Mouse (Mus musculus) frontal cortex, postnatal 25 days (tissue): ENCODE data around the gene Arhgef6.

ENCODE experiments used
- DNase-seq, 2 experiments: peaks; one replicate each; pipeline ENCODE4 v3.0.0; 2022; ENCODE audit warnings: low spot score in 2 of 2

Arhgef6 gene

DNA sequence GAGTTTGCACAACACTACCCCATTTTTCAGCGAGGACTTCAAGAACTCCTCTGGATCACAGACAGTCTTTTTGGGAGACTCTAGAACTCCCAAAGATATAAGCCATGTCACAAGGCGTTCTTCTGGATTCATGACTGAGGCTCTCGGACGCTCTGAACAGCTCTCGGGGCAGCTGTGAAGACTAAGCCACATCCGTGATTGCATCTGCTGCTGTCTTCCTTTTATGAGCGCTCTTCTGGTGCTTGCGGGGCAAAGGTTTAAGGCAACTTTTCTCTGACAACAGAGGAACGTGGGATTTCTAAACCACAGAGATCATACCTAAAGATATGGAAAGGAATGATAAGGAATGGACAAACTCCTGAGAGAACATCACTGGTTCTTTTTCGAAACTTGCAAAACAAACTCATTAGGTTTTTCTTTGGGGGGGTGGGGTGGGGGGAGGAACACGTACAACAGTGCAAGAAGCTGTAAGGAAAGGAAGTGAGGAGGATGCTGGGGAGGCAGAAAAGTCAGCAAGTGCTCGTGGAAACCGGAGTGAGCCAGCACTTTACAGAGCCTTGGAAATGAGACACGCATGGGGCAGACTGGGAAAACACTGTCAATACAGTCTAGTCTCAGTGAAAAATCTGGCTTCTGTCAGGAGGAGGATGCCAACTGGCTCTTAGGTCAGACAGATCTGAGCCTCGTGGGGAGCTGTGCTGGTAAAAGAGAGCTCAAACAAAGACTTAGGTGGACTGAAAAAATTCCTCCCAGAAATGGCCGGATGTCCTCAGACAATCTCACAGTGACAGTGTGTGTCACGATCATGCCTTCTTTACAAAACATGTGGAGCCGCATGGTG lies at the start of gene Arhgef6:
TSS of gene Arhgef6 (minus strand) at position 359 of the 841 bp plus-strand sequence.
- no peak for DNase-seq

DNA sequence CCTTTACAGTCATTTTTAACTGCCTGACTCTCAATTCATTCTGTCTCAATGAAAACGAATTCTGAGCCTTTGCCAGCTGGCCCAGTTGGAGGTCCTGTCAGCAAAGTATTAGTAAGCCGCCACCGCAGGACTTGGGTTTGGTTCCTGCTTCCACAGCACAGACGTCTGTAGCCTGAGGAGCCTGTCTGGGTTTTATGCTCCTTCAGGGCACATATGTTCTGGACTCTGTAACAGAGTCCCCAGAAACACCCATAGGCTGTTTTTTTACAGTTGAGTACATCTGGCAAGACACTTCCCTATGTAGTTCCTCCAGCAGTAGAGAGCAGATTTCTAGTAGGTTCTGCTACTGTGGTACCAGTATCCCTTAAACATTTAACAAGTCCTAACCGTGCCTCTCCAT lies 42.4 kb upstream of the Arhgef6 start:
- DNase-seq: no peak

DNA sequence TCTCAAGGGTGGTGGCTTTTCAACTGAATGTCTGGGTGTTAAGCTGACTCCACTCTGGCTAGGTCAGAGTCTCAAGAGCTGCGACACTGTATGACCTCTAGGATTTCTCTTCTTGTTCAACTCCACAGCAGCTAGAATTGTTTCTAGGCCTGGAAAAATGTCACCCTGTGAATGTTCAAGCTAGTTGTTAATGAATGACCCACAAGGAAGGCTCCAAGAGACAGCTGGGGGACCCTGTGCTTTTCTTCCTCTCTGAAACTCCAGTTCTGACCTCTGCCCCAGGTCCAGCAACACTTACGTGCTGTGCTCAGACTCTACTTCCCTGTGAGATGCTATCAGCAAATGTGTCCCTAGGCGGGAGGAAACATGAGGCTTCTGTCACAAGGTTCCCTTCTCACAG lies 40.0 kb upstream of the Arhgef6 start:
- no peak for DNase-seq

DNA sequence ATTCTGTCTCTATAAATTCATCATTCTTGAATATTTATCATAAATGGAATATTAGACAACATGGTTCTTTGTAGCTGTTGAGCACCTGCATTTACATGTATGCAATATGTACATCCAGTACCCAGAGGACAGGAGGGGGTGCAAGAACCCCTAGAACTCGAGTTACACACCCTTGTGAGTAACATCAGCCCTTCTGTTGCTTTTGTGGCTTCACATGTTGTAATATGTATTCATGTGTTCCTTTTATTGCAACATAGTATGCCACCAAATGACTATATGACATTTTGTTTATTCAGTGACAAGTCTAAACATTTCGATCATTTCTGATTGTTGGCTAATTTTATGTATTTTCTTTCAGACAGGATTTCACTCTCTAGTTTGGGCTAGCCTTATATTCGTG lies 38.6 kb upstream of the Arhgef6 start:
- DNase-seq: no peak

DNA sequence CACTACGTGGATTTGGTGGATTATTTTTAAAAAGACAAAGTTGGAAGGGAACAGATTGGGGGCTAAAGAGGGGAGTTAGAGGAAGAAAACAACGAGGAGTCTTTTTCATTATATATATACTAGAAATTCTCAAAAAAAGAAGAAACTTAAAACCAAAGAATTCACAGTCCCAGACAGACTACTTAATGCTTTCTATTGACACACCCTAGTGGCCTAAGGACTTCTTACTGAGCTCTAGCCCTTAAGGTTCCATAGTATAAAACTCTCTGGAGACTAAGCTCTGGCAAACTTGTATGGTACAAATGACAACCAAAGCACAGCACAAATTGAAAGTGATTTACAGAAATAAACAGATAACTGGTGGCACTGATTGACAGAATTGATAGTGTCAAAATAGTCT lies 35.5 kb upstream of the Arhgef6 start:
- DNase-seq: no peak

DNA sequence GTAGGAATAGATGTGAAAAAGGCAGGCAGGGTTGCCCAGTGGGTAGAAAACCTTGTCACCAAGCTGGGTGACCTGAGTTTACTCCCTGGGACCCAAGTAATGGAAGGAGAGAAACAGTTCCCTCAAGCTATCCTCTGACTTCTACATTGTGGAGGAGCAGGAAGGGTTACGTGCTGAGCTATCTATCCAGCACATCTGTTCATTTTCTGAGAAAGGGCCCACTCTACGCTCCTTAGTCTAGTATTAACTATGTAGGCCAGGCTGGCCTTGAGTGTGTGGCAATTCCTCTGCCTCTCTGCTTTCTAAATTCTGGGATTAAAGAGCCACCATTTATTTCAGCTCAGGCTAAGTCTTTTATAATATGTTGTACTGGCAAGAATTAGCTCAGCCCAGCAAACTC lies 35.0 kb upstream of the Arhgef6 start:
- no peak for DNase-seq

DNA sequence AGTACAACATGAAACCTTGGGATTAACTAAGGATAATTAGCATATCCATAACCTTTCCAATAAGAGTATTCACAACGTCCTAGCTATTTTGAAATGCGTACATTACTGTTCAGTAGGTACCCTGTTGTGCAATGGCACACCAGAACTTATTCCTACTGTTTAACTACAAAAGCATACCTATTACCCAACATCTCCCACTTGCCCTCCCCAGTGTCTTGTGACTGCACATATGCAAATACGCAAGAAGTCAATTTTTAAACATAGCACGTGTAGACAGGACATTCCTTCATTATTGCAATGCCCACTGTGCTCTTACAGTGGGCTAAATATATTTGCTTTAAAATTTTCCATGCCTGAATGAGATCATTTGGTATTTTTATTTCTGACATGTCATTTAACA lies 34.4 kb upstream of the Arhgef6 start:
- no peak for DNase-seq

DNA sequence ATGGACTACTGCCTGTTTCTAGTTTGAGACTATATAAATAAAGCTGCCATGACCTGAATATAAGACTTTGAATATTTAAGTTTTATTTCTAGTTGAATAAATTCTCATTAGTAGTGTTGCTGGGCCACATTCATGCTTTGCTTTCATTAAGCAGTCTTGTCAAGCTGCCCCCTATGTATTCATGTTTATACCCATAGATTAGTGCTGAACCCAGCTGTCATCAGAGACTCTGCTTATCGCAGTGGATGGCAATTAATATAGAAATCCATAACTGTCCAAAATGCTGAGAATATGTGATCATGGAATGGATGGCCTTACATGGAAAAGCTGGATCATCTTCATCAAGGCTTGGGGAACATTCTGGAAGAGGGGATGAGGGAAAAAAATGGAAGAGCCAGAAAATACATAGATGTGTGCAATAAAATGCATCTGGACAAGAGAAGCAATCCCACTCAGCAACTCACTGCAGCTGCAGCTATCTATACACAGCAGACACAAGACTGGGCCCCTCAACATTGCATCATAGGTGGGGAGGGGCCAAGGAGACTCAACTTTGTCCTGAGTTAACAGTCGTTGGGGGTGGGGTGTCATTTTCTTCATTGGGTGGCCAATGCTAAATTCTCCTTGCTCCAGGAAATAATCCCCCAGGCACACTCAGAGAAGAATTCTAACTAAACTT lies 26.5 kb upstream of the Arhgef6 start:
- no peak for DNase-seq

DNA sequence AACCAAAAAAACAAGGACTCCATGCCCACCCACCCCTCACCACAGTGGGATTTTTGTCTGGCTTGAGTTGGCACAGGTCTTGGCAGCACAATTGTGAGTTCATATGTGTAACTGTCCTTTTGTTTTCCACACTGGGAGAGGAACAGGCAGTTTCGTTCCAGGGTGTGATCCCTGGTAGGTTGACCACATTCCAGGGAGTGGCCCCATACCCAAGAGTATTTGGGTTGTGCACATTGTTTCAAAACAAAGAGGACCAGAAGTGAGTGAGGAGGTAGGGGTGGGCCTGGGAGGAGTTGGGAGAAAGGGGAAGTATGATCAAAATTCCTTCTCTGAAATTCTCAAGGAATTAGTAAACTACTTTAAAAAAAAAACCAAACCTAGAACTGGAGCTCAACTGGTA lies 20.8 kb upstream of the Arhgef6 start:
- DNase-seq: no peak

DNA sequence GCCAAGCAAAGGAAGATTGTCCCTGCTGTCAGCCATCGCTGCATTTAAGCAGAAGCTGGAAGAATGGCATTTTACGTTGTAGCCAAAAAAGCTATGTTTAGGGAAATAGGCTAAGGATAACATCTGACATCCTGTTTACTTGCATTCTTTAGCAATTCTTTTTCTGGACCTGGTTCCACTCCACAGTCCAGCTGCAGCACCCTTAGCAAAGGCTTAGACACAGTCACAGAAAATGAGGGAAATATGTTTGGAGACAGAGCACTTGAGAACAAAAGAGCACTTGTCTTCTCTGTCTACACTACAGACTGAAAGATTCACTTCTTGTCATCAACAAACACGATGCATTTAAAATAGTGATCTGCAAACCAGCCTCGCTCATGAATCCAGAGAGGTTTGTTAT lies 691 bp upstream of the Arhgef6 start:
- no peak for DNase-seq

DNA sequence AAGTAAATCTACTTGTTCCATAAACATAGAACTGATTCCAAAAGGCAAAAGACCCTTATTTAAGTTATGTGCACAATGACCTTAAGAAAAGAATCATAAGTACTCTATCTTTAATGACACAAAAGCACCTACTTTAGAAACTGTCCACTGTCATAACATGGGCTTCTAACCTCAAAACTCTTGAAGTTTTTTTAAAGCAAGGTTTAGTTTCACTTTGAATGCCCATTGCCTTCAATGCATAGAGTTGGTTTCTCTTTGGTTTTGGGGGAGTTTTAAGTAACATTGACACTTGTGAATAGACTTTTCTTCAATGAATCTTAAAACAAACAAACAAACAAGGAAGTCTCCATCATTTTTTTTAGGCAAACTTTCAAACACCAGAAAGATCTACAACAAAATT lies 947 bp downstream of the Arhgef6 start:
- no peak for DNase-seq

DNA sequence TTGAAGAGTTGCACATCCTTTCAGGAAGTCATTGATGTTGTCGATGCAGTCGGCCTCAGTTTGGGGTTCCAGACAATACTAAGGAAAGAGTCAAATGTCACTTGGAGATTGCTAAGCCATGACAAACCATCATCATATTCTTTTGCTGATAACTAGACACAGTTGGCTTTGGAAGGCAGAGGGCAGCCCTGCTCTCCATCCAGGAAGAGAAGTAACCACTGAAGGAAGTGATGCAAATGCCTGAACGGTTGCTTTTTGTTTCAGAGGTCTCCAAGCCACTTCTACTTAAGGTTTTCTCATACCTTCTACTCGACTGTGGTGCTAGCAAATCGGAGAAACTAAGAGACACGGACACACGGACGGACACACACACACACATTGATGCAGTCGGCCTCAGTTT lies 1.6 kb downstream of the Arhgef6 start:
- no peak for DNase-seq

DNA sequence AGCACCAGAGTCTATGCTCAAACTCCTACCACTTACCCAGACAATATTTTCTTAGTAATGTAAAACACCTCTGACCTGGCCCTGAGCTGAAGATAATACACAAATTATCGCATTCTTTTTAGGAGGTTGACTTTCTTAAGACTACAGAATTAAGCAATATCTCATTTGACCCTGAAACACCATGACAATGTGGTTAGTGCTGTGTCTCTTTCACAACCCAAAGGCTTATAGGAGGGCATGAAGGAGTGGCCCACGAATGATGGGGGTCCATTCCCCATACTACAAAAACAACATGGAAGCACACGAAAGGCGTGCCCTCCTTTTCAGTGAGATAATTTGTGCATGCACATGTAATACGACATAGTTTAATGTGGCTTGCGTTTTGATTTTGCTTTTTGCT lies 3.2 kb downstream of the Arhgef6 start:
- DNase-seq: no peak

DNA sequence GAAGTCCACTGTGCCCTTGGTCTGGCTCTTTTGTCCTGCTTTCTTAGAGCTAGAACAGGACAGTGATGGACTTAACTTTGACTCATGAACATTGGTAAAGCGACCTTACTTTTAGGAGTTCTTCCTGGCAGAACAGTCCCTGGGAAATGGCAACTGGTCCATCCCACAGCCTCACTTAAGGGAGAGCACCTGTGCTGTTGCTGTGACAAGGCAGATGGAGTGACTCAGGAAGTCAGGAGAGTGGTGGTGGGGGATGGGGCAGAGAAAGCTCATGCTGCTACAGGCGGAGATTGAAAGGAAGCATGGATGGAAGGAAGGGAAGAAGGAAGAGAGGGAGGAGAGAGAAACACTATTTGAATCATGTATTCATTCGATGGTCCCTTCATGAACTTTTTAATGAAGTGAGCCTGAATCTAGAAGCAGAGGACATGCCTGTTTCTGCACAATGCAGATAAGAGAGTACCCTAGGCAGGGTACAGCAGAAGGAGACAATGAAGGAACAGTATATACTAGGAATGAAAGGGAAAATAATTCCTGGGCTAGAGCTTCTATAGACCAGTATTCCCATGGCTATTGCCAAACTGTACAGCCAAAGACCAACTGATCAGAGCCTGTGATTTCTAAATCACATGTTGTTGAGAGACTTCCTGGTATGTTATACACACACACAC lies 10.7 kb downstream of the Arhgef6 start:
- DNase-seq: no peak

DNA sequence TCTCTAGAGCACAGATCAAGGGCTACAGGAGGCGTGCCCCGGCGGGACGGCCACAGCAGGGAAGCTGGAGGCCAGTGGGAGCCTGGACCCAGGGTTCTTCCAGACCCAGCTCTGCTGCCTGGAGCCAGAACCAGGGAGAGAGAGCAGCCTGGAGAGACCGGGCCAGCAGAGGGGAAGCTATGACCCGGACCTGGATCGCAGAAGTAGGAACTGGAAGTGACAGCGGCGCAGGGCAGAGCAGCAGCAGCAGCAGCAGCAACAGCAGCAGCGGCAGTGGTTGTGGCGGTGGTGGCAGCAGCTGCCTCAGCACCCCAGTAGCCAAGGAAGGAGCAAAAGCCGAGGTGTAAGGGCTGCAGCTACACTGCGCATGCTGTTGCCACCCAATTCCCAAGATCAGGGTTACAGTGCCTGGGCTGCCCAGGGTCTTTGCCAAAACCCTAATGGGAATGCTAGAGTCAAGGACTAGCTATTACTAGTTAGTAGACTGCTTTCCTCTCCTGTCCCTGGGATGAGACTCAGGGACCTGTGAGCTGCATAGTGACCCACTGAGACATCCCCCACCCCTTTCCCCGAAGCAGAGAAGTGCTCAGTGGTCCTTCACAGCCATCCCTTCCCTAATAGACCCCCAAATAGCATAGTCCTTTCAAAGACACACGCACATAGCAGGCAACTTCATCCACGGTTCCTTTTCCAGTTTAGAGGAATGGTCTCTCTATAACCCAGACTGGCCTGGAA lies 11.9 kb downstream of the Arhgef6 start:
- DNase-seq: peak in 1 of 2 experiments; percentile 5

DNA sequence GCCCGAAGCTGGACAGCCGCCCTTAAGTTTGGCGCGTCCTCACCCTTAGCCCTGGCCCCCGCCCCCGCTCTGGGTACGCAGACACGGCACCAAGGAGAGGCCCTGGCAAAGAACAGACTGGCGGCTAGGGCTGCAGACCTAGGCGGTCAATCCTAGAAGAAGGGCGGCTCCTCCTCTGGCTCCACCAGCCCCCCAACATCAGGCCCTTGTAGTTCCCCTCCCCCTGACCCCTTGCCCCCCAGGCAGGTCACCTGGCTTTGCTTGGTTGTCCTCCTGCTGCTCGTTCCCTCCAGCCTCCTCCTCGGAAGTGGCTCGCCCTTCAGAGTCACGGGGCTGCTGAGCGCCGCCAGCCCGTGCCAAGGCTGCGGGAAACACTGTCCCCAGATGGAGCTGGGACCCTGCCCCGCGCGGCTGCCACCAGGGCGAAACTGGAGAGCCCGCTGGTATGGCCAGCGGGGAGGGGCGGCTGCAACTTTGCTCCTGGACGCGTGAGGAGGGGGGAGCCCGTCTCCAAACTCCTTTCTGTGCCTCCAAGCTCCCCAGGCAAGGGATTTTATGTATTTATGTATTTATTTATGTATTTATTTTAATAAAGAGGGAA lies 12.6 kb downstream of the Arhgef6 start:
- DNase-seq: no peak

DNA sequence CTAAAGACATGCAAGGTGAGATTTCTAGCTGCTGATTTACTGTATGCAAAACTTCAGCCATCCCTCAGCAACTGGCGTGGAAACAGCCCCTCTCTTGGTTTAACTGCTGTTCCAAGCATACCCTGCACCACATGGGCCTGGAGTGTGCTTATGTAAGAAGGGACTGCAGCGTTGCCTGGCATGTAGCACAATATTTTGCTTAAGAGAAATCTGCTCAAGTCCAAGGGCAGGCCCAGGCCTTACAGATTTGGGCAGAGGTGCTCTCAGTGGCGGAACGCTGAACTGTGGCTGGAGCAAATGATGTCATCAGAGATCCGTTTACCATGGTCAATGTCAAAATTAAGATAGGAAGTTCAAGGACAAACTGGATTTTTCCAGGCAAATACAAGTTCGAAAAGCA lies 13.6 kb downstream of the Arhgef6 start:
- no peak for DNase-seq

DNA sequence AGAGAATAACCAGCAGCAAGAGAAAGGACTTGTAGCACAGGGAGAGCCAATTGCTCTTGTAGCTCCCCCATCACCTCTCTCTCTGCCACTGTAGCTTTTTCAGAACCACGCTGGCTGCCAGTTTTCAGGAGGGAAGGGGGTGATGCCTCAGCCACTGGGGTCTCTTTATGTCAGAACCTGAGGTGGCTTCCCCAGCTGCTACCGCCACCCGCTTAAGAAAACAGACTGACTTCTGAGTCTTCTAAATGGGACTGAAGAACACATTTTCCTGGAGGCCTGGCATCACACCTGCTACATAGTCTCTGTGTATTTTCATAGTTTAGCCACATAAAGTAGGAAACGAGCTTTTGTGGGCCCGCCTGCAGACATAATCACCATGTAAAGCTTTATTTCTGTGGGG lies 26.5 kb downstream of the Arhgef6 start:
- no peak for DNase-seq

DNA sequence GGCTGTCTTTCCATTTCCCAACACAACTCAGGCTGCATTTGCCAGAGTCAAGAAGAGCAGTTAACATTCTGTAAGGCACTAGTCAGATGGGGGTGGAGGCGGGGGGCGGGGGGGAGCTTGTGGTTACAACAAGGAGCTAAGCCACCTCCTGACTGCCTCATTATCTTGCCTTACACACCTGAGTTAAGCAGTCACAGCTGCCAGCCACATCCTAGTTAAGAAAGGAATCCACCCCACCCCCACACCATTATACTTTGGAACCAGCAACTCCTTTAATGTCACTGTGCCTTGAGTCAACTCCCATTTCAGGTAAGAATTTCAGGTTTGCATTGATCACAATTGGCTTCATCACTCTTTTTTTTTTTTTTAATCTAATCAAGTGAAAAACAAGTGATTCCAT lies 28.5 kb downstream of the Arhgef6 start:
- no peak for DNase-seq

DNA sequence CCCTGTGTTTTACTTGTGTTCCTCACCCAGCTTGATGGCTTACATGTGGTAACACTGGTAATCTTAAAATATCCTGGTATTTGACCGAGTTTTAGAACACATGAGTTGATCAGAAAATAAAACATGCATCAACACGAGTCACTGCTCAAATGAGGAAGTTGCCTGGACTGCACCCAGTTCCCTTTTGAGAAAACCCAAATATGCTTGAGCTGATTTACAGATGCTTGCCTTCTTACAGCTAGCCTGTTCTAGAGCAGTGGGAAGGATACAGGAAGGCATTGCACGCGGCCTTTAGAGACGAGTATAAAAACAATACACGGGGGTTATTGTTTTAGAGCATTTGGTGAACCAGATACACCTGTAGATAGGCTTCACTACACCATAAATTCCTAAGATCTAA lies 31.8 kb downstream of the Arhgef6 start:
- no peak for DNase-seq

DNA sequence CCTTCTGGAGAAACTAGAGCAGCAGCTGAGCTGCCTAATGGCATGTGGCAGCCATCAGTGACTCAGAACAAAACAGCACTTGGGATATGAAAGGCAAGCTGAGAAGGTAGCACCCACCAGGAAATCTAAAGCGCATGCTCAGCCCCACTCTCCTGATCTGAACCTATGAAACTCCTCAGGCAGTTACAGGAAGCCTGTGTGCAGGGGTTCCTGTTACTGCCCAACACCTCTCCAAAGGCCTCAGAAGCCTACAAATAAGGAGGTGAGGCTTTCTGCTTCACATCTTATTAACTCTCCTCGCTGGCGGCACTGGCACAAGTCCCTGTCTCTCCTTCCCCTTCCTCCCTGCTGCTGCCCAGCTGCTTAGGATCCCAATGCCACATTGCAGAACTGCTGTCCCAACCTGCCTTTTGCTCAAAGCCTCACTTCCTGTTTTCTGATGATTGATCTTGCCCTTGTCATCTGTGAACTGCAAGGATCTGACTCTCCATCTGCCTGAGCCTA lies 33.7 kb downstream of the Arhgef6 start:
- DNase-seq: no peak
